Mouse (Mus musculus): ENCODE results near the gene Hspa14. TPM values are rescaled to one million over a fixed set of nuclear protein-coding genes. Genes with fewer than 3 reads are reported as not detected.

Hspa14 gene
- 10 to 100 TPM; 45.6 to 51.2 (median 48.0) TPM for total RNA-seq (2022)

GRCm38 (mm10) chr2:3512552-3513454 lies at the start of gene Hspa14, which contains the start of the genes Gm45902 and Cdnf:
TSS of gene Hspa14 (minus strand) at chr2:3512814.
TSS of gene Gm45902 (minus strand) at chr2:3512790.
TSS of gene Cdnf (plus strand) at chr2:3513030.
- DNase-seq (ENCODE audit: low spot score in 2 of 2): peak; percentile 94 to 99

GRCm38 (mm10) chr2:3546588-3546987 lies 34.0 kb upstream of the Hspa14 start:
- peak in 1 of 2 experiments; percentile 19 for DNase-seq (ENCODE audit: low spot score in 2 of 2)

GRCm38 (mm10) chr2:3546055-3546454 lies 33.4 kb upstream of the Hspa14 start:
- no peak for DNase-seq (ENCODE audit: low spot score in 2 of 2)

- no peak for DNase-seq (ENCODE audit: low spot score in 2 of 2)
Observed at GRCm38 (mm10) chr2:3541307-3542079, 28.9 kb upstream of the Hspa14 start.

- DNase-seq (ENCODE audit: low spot score in 2 of 2): no peak
Observed at GRCm38 (mm10) chr2:3526288-3526687, 13.7 kb upstream of the Hspa14 start.

- no peak for DNase-seq (ENCODE audit: low spot score in 2 of 2)
Observed at GRCm38 (mm10) chr2:3522558-3522957, 9.9 kb upstream of the Hspa14 start.

GRCm38 (mm10) chr2:3512076-3512475 lies 538 bp downstream of the Hspa14 start:
- DNase-seq (ENCODE audit: low spot score in 2 of 2): peak in 1 of 2 experiments; percentile 38

- no peak for DNase-seq (ENCODE audit: low spot score in 2 of 2)
Observed at GRCm38 (mm10) chr2:3500886-3501285, 11.7 kb downstream of the Hspa14 start.

- DNase-seq (ENCODE audit: low spot score in 2 of 2): no peak
Observed at GRCm38 (mm10) chr2:3499543-3499942, 13.1 kb downstream of the Hspa14 start.

- DNase-seq (ENCODE audit: low spot score in 2 of 2): no peak
Observed at GRCm38 (mm10) chr2:3493833-3494409, 18.7 kb downstream of the Hspa14 start.

GRCm38 (mm10) chr2:3489816-3490215 lies 22.8 kb downstream of the Hspa14 start:
- DNase-seq (ENCODE audit: low spot score in 2 of 2): no peak

- DNase-seq (ENCODE audit: low spot score in 2 of 2): no peak
Observed at GRCm38 (mm10) chr2:3480239-3480638, 32.4 kb downstream of the Hspa14 start.

GRCm38 (mm10) chr2:3475746-3476251 lies 36.8 kb downstream of the Hspa14 start:
- DNase-seq (ENCODE audit: low spot score in 2 of 2): no peak

- peak; percentile 87 to 92 for DNase-seq (ENCODE audit: low spot score in 2 of 2)
Observed at GRCm38 (mm10) chr2:3474861-3475283, 37.7 kb downstream of the Hspa14 start, which contains the start of gene Suv39h2. TSS of gene Suv39h2 (minus strand) at chr2:3475031.

- DNase-seq (ENCODE audit: low spot score in 2 of 2): peak; percentile 36 to 39
Observed at GRCm38 (mm10) chr2:3474361-3474805, 38.2 kb downstream of the Hspa14 start.

- no peak for DNase-seq (ENCODE audit: low spot score in 2 of 2)
Observed at GRCm38 (mm10) chr2:3473891-3474290, 38.7 kb downstream of the Hspa14 start.

- DNase-seq (ENCODE audit: low spot score in 2 of 2): no peak
Observed at GRCm38 (mm10) chr2:3456590-3456989, 56.0 kb downstream of the Hspa14 start.

- DNase-seq (ENCODE audit: low spot score in 2 of 2): no peak
Observed at GRCm38 (mm10) chr2:3453096-3453495, 59.5 kb downstream of the Hspa14 start.

GRCm38 (mm10) chr2:3449431-3449830 lies 63.2 kb downstream of the Hspa14 start:
- peak in 1 of 2 experiments; percentile 55 for DNase-seq (ENCODE audit: low spot score in 2 of 2)

GRCm38 (mm10) chr2:3445984-3446383 lies 66.6 kb downstream of the Hspa14 start:
- no peak for DNase-seq (ENCODE audit: low spot score in 2 of 2)

- no peak for DNase-seq (ENCODE audit: low spot score in 2 of 2)
Observed at GRCm38 (mm10) chr2:3444206-3444605, 68.4 kb downstream of the Hspa14 start.

Measured in left cerebral cortex, adult 8-10 months (tissue).